Mouse (Mus musculus) hindbrain, embryonic 16.5 days (tissue): ENCODE results near the gene Git2. TPM values are rescaled to one million over a fixed set of nuclear protein-coding genes. Genes with fewer than 3 reads are reported as not detected.

ENCODE experiments used
- ATAC-seq: fragments of 200-750 bp; cut with Nextera tagmentation; 2 replicates; pipeline ENCODE4 v1.8.0; 2017; ENCODE audit warnings: moderate TSS enrichment, moderate library complexity
- H3K27ac ChIP-seq: fragments of 300-500 bp; sonication (generic); 2 replicates; pipeline ENCODE4 v1.5.1; 2014; ENCODE audit warnings: low read depth, mild to moderate bottlenecking, control low read depth, low read length, moderate library complexity
- H3K27me3 ChIP-seq: fragments of 300-500 bp; sonication (generic); replicated peaks from 2 replicates; pipeline ENCODE4 v1.6.1; 2014; ENCODE audit warnings: low read length; ENCODE audit not compliant: control insufficient read depth, insufficient read depth
- H3K36me3 ChIP-seq: fragments of 300-500 bp; sonication (generic); 2 replicates; pipeline ENCODE4 v1.6.1; 2014; ENCODE audit warnings: mild to moderate bottlenecking, low read length, moderate library complexity, mixed read lengths; ENCODE audit not compliant: control insufficient read depth, insufficient read depth
- H3K4me1 ChIP-seq: fragments of 300-500 bp; sonication (generic); 2 replicates; pipeline ENCODE4 v1.6.1; 2014; ENCODE audit warnings: low read depth, low read length; ENCODE audit not compliant: control insufficient read depth, insufficient read depth
- H3K4me2 ChIP-seq: fragments of 300-500 bp; sonication (generic); 2 replicates; pipeline ENCODE4 v1.6.1; 2014; ENCODE audit warnings: mild to moderate bottlenecking, low read length, control low read depth, moderate library complexity
- H3K4me3 ChIP-seq: fragments of 300-500 bp; sonication (generic); 2 replicates; pipeline ENCODE4 v1.5.1; 2014; ENCODE audit warnings: mild to moderate bottlenecking, low read length, control low read depth, moderate library complexity
- H3K9ac ChIP-seq: fragments of 300-500 bp; sonication (generic); 2 replicates; pipeline ENCODE4 v1.6.1; 2014; ENCODE audit warnings: low read depth, mild to moderate bottlenecking, control low read depth, low read length, moderate library complexity
- H3K9me3 ChIP-seq: fragments of 300-500 bp; sonication (generic); 2 replicates; pipeline ENCODE4 v1.6.1; 2014; ENCODE audit warnings: mild to moderate bottlenecking, low read length, moderate library complexity; ENCODE audit not compliant: control insufficient read depth
- WGBS: fragments of 180-500 bp; shearing (Covaris S2); extraction: QIAGEN DNeasy Blood & Tissue Kit; methylation state at CpG from one replicate; pipeline ENCODE4 v1.1.7; 2014; 5-methylcytosine and 5-hydroxymethylcytosine counted together
- polyA plus RNA-seq: library from polyadenylated mRNA; unstranded; fragments of >200 nt; fragmentation: Nextera tagmentation; extraction: Ambion mirVana; gene quantifications from 2 replicates; pipeline ENCODE4 v1.2.1, GENCODE M21; 2015

Gene Git2
- 40.6 and 50.2 TPM in 2 replicates for polyA plus RNA-seq

DNA sequence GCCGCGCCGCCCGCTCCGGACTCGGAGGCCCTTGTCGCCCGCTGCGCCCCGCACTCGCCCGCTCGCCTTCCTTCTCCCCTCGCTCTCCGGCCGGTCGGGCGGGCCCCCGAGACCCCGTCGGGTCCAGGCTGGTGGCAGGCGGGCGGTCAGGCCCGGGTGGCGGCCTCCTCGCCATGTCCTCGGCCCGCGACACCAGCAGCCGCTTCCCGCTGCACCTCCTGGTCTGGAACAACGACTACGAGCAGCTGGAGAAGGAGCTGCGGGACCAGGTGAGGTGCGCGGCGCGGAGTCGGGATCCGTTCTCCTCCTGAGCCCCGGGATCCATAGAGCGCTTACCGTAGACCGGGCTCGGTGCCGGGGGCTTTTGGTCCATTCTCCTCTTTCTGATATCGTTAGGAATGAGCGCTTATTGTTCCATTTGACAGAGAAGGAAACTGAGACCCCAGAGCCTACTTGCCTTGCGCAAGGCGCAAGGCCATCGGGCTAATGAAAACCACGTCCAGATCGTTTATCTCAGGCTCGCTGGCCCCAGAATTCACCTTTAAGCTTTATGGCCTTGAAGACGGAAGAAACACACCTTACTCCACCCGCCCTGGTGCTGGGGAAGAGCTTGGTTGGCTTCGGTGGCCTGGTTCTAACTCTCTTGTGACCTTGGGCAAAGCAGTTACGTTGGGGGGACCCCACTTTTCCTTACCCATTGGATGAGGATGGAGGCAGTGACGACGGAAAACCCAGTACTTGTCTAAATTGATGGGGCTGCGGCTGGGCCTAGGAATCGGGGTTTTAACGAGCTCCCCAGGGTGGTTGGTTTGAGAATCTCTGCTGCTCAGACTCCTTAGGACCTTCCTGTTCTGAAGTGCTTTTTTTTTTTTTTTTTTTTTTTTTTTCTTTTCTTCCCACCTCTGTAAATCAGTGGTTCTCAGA, at the start of gene Git2:
TSS of gene Git2 (minus strand) at position 462 of the 924 bp plus-strand sequence.
- Histone ChIP-seq H3K4me3 (peak within 1 kb of the TSS; percentile 89), H3K4me2 (peak within 1 kb of the TSS; percentile 79), H3K9me3 (no peaks in the 10 kb centered on the region), H3K9ac (peak within 1 kb of the TSS; percentile 95), H3K27me3 (no peaks in the 10 kb centered on the region), H3K4me1 (peaks cover 27% of the 10 kb centered on the region), H3K27ac (peak within 1 kb of the TSS; percentile 94), H3K36me3 (no peaks in the 10 kb centered on the region)
- 1% methylated on average over 51 of the region's 63 CpGs for WGBS
- ATAC-seq = peak; percentile 5; the same call in 1 of the 2 replicates

- no peak for ATAC-seq
- H3K27me3 ChIP-seq = no peaks in the 10 kb centered on the region
- no peak overlapping the region for H3K27ac ChIP-seq
- H3K4me2 ChIP-seq = no peak overlapping the region
- peaks cover 3% of the 10 kb centered on the region; the same call in 1 of the 2 replicates for H3K36me3 ChIP-seq
- no peaks in the 10 kb centered on the region for H3K9me3 ChIP-seq
- WGBS = 13% methylated on average over 9 of the region's 9 CpGs
- H3K9ac ChIP-seq = no peak overlapping the region
- H3K4me1 ChIP-seq = peaks cover 4% of the 10 kb centered on the region
- H3K4me3 ChIP-seq = no peak overlapping the region; the same call in 1 of the 2 replicates
Observed at GRCm38 (mm10) chr5:114824197-114824596, 48.9 kb upstream of the Git2 start.

DNA sequence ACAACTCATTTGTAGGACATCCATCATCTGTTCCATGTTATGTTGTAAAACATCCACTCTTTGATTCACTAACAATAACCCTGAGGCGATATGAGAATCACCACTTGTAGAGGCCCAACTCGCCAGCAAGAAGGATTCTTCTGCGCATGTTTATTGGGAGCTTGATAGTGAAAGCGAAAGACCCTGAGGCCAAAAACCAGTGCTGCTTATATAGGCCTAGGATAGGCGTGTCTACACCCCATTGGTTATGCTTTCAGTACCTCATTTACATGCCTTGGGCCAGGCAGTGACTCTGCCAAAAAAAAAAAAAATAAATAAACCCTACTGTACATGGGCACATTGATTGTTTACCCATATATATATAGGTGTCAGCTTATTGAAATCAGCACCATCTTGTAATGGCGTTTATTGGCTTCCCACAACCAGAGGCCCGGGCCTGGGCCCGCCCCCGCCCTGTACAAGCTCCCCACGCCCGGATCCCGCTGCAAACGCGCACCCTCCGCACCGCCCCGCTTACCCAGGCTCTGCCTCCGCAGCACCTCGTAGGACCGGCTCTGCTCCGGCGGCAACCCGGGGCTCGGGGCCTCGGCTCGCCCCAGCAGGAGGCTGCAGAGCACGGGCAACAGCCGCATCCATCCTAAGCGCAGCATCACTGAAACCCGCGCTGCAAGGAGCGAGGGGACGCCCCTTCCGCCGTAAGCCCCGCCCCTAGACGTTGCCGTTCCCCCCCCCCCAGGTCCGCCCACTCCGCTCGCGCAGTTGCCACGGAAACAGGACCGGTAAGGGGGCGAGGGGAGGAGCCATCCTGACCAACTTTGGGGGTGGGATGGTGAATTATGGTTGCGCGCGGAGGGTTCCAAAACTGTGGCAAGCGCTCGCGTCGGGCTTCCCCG, 47.7 kb upstream of the Git2 start, which contains the start of gene 1500011B03Rik:
TSS of gene 1500011B03Rik (minus strand) at position 673 of the 893 bp plus-strand sequence.
- H3K27ac ChIP-seq = peak within 1 kb of the TSS; percentile 85
- 8% methylated on average over 35 of the region's 53 CpGs for WGBS
- peak within 1 kb of the TSS; percentile 88 for H3K9ac ChIP-seq
- peak; percentile 92 for ATAC-seq
- H3K36me3 ChIP-seq = peaks cover 3% of the 10 kb centered on the region; the same call in 1 of the 2 replicates
- H3K9me3 ChIP-seq = no peaks in the 10 kb centered on the region
- H3K4me3 ChIP-seq = peak within 1 kb of the TSS; percentile 87
- peak within 1 kb of the TSS; percentile 67 for H3K4me2 ChIP-seq
- peaks cover 4% of the 10 kb centered on the region for H3K4me1 ChIP-seq
- no peaks in the 10 kb centered on the region for H3K27me3 ChIP-seq

- H3K27ac ChIP-seq = no peak overlapping the region
- H3K4me1 ChIP-seq = no peaks in the 10 kb centered on the region
- no peak for ATAC-seq
- H3K27me3 ChIP-seq = no peaks in the 10 kb centered on the region
- H3K4me2 ChIP-seq = no peak overlapping the region
- H3K4me3 ChIP-seq = no peak overlapping the region
- 71% methylated on average over 10 of the region's 11 CpGs for WGBS
- H3K9ac ChIP-seq = no peak overlapping the region
- H3K9me3 ChIP-seq = no peaks in the 10 kb centered on the region
- H3K36me3 ChIP-seq = peaks cover 3% of the 10 kb centered on the region; the same call in 1 of the 2 replicates
Observed at GRCm38 (mm10) chr5:114818124-114818523, 42.8 kb upstream of the Git2 start.

- Histone ChIP-seq H3K9ac (no peak overlapping the region), H3K9me3 (no peaks in the 10 kb centered on the region), H3K4me1 (peaks cover 10% of the 10 kb centered on the region), H3K4me2 (no peak overlapping the region), H3K27ac (no peak overlapping the region), H3K4me3 (no peak overlapping the region), H3K36me3 (peaks cover 3% of the 10 kb centered on the region; the same call in 1 of the 2 replicates), H3K27me3 (no peaks in the 10 kb centered on the region)
- 63% methylated on average over 6 of the region's 6 CpGs for WGBS
- ATAC-seq = no peak
Observed at GRCm38 (mm10) chr5:114816599-114816998, 41.3 kb upstream of the Git2 start.

GRCm38 (mm10) chr5:114813525-114814181, 38.3 kb upstream of the Git2 start:
- Histone ChIP-seq H3K4me2 (peak overlapping the region; percentile 64), H3K9ac (peak overlapping the region; percentile 98), H3K27ac (peak overlapping the region; percentile 97), H3K36me3 (no peaks in the 10 kb centered on the region), H3K27me3 (no peaks in the 10 kb centered on the region), H3K9me3 (no peaks in the 10 kb centered on the region), H3K4me1 (peaks cover 15% of the 10 kb centered on the region), H3K4me3 (peak overlapping the region; percentile 89)
- WGBS = under 1% methylated on average over 45 of the region's 50 CpGs
- peak; percentile 98 for ATAC-seq

- Histone ChIP-seq H3K4me1 (peaks cover 15% of the 10 kb centered on the region), H3K9ac (no peak overlapping the region), H3K9me3 (no peaks in the 10 kb centered on the region), H3K27me3 (no peaks in the 10 kb centered on the region), H3K4me3 (no peak overlapping the region), H3K4me2 (no peak overlapping the region), H3K36me3 (peaks cover 17% of the 10 kb centered on the region), H3K27ac (no peak overlapping the region)
- no peak for ATAC-seq
- WGBS = 90% methylated on average over 5 of the region's 5 CpGs
Observed at GRCm38 (mm10) chr5:114809826-114810225, 34.5 kb upstream of the Git2 start.

DNA sequence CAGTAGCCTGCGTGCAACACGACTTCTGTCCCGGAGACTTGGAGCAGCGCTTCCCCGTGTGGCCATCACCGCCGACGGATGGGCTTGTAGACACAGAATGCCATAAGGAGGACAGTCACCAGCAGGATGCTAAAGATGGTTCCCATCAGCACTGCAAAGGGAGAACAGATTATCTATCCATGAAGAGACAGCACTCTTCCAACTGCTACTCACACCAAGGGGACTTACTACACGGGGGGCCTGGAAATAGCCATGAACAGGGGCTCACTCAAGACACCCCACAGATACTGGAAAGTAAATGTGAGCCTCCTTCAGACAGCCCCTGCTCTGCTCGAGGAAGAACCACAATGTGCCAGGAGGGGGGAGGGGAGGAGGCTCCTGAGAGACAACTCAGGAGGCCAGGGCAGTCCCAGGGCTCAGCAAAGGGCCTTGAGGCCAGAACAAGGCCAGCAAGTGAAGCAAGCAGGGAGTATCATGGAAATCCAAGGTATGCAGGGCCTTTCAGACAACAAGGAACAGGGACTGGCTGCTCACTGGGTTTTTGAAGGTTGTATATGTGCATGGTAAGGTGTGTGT, 34.0 kb upstream of the Git2 start:
- Histone ChIP-seq H3K27ac (no peak overlapping the region), H3K4me2 (no peak overlapping the region), H3K9ac (peak overlapping the region; percentile 32; the same call in 1 of the 2 replicates), H3K4me3 (no peak overlapping the region), H3K36me3 (peaks cover 22% of the 10 kb centered on the region), H3K4me1 (peaks cover 15% of the 10 kb centered on the region), H3K27me3 (no peaks in the 10 kb centered on the region), H3K9me3 (no peaks in the 10 kb centered on the region)
- no peak for ATAC-seq
- 72% methylated on average over 10 of the region's 10 CpGs for WGBS
